Mouse (Mus musculus) left cerebral cortex, adult 18-20 months (tissue): Measurements from ENCODE around the gene Prkaa2. TPM values are rescaled to one million over a fixed set of nuclear protein-coding genes. Genes with fewer than 3 reads are reported as not detected.

ENCODE experiments used
- DNase-seq, 2 experiments: peaks; one replicate each; pipeline ENCODE4 v3.0.0; 2021 to 2022; ENCODE audit warnings: low spot score in 2 of 2, mixed read lengths in 1 of 2
- long read RNA-seq, 2 experiments: library from polyadenylated mRNA; stranded (forward); transcript quantifications; one replicate each; pipeline ENCODE4 v2.0.0; 2021
- total RNA-seq, 2 experiments: library from RNA; stranded (reverse); gene quantifications; 2 replicates each; pipeline ENCODE4 v1.2.3; 2021

The Prkaa2 gene
- 10 to 100 TPM; 31.0 to 32.0 TPM for total RNA-seq
- long read RNA-seq, experiment 1, full-length matches to known transcripts, result 8 of 13 reads
- long read RNA-seq, experiment 1, partial matches to known transcripts, result 3 of 13 reads
- long read RNA-seq, experiment 1, other reads (novel, unspliced or antisense), result 2 of 13 reads
- long read RNA-seq, experiment 2, full-length matches to known transcripts, result 8 of 11 reads
- long read RNA-seq, experiment 2, partial matches to known transcripts, result 1 of 11 reads
- long read RNA-seq, experiment 2, other reads (novel, unspliced or antisense), result 2 of 11 reads

- DNase-seq, result peak; percentile 80 to 86
These were observed at the start of gene Prkaa2 for GRCm38 (mm10) chr4:105109199-105109989. Gene Prkaa2 (minus strand): TSS chr4:105109890.

- no peak for DNase-seq
These were observed 49.8 kb upstream of the Prkaa2 start for GRCm38 (mm10) chr4:105159531-105159870.

GRCm38 (mm10) chr4:105158651-105159530 is 49.2 kb upstream of the Prkaa2 start:
- no peak for DNase-seq

- DNase-seq, result peak; percentile 52 to 64
These were observed 48.5 kb upstream of the Prkaa2 start for GRCm38 (mm10) chr4:105158169-105158555.

GRCm38 (mm10) chr4:105157276-105158168 is 47.8 kb upstream of the Prkaa2 start, which contains the start of gene Plpp3:
Gene Plpp3 (plus strand): TSS chr4:105157347.
- DNase-seq, result peak; percentile 66 to 74

GRCm38 (mm10) chr4:105156955-105157275 is 47.2 kb upstream of the Prkaa2 start:
- DNase-seq, result no peak

GRCm38 (mm10) chr4:105156281-105156680 is 46.6 kb upstream of the Prkaa2 start:
- no peak for DNase-seq

GRCm38 (mm10) chr4:105153227-105153626 is 43.5 kb upstream of the Prkaa2 start:
- DNase-seq, result no peak

GRCm38 (mm10) chr4:105151911-105152690 is 42.4 kb upstream of the Prkaa2 start:
- peak; percentile 80 to 84 for DNase-seq

GRCm38 (mm10) chr4:105149492-105149891 is 39.8 kb upstream of the Prkaa2 start:
- DNase-seq, result no peak

GRCm38 (mm10) chr4:105133350-105134050 is 23.8 kb upstream of the Prkaa2 start:
- no peak for DNase-seq

- no peak for DNase-seq
These were observed 22.1 kb upstream of the Prkaa2 start for GRCm38 (mm10) chr4:105131756-105132314.

- DNase-seq, result no peak
These were observed 19.5 kb upstream of the Prkaa2 start for GRCm38 (mm10) chr4:105129212-105129611.

- peak; percentile 47 to 65 for DNase-seq
These were observed 12.7 kb upstream of the Prkaa2 start for GRCm38 (mm10) chr4:105122429-105122828.

- DNase-seq, result peak in 1 of 2 experiments; percentile 48
These were observed 11.4 kb upstream of the Prkaa2 start for GRCm38 (mm10) chr4:105121081-105121480.

GRCm38 (mm10) chr4:105113468-105113867 is 3.8 kb upstream of the Prkaa2 start:
- DNase-seq, result no peak

GRCm38 (mm10) chr4:105113042-105113441 is 3.4 kb upstream of the Prkaa2 start:
- no peak for DNase-seq

- no peak for DNase-seq
These were observed 2.1 kb upstream of the Prkaa2 start for GRCm38 (mm10) chr4:105111770-105112169.

- DNase-seq, result peak in 1 of 2 experiments; percentile 17
These were observed 970 bp upstream of the Prkaa2 start for GRCm38 (mm10) chr4:105110684-105111035.
